Mouse (Mus musculus) liver, postnatal 0 days (tissue): Measurements from ENCODE around the gene Sez6. TPM values are rescaled to one million over a fixed set of nuclear protein-coding genes. Genes with fewer than 3 reads are reported as not detected.

Source experiments
- ATAC-seq: fragments of 200-750 bp; cut with Nextera tagmentation; 2 replicates; pipeline ENCODE4 v1.8.0; 2017; ENCODE audit warnings: mild to moderate bottlenecking, moderate library complexity
- DNase-seq: peaks from one replicate; pipeline ENCODE4 v3.0.0-alpha.2; 2016
- H3K27ac ChIP-seq: fragments of 300-500 bp; sonication (generic); 2 replicates; pipeline ENCODE4 v1.5.1; 2014; ENCODE audit warnings: antibody characterized with exemption, moderate library complexity, mild to moderate bottlenecking, low read depth
- H3K27me3 ChIP-seq: fragments of 300-500 bp; sonication (generic); 2 replicates; pipeline ENCODE4 v1.6.1; 2014; ENCODE audit warnings: low read length, control low read depth, mixed read lengths; ENCODE audit not compliant: insufficient read depth
- H3K36me3 ChIP-seq: fragments of 300-500 bp; sonication (generic); replicated peaks from 2 replicates; pipeline ENCODE4 v1.6.1; 2014; ENCODE audit warnings: mild to moderate bottlenecking, control low read depth, low read length, moderate library complexity, mixed read lengths; ENCODE audit not compliant: insufficient read depth
- H3K4me1 ChIP-seq: fragments of 300-500 bp; sonication (generic); 2 replicates; pipeline ENCODE4 v1.6.1; 2014; ENCODE audit warnings: antibody characterized with exemption, mild to moderate bottlenecking, control low read depth; ENCODE audit not compliant: insufficient read depth
- H3K4me2 ChIP-seq: fragments of 300-500 bp; sonication (generic); 2 replicates; pipeline ENCODE4 v1.6.1; 2014; ENCODE audit warnings: low read depth, mild to moderate bottlenecking, low read length, moderate library complexity, mixed read lengths
- H3K4me3 ChIP-seq: fragments of 300-500 bp; sonication (generic); 2 replicates; pipeline ENCODE4 v1.5.1; 2014; ENCODE audit warnings: low read depth, low read length
- H3K9ac ChIP-seq: fragments of 300-500 bp; sonication (generic); replicated peaks from 2 replicates; pipeline ENCODE4 v1.6.1; 2014; ENCODE audit warnings: mild to moderate bottlenecking, moderate library complexity
- H3K9me3 ChIP-seq: fragments of 300-500 bp; sonication (generic); 2 replicates; pipeline ENCODE4 v1.6.1; 2016; ENCODE audit warnings: mild to moderate bottlenecking, control low read depth, low read length, mixed read lengths
- CTCF ChIP-seq: sonication (generic); IDR thresholded peaks from 2 replicates; pipeline ENCODE4 v1.5.1; 2016; ENCODE audit warnings: antibody characterized with exemption, low read depth
- EP300 ChIP-seq: IDR thresholded peaks from 2 replicates; pipeline ENCODE4 v1.6.1; 2016; ENCODE audit warnings: antibody characterized with exemption, low read depth, mild to moderate bottlenecking
- WGBS: fragments of 180-500 bp; shearing (Covaris S2); extraction: QIAGEN DNeasy Blood & Tissue Kit; methylation state at CpG from one replicate; pipeline ENCODE4 v1.1.7; 2014; ENCODE audit not compliant: insufficient replicate concordance; 5-methylcytosine and 5-hydroxymethylcytosine counted together
- polyA plus RNA-seq: library from polyadenylated mRNA; unstranded; fragments of >200 nt; fragmentation: Nextera tagmentation; extraction: Ambion mirVana; gene quantifications from 2 replicates; pipeline ENCODE4 v1.2.1, GENCODE M21; 2015

The Sez6 gene
- polyA plus RNA-seq, 1 experiment from 2014 or later = not detected

DNA sequence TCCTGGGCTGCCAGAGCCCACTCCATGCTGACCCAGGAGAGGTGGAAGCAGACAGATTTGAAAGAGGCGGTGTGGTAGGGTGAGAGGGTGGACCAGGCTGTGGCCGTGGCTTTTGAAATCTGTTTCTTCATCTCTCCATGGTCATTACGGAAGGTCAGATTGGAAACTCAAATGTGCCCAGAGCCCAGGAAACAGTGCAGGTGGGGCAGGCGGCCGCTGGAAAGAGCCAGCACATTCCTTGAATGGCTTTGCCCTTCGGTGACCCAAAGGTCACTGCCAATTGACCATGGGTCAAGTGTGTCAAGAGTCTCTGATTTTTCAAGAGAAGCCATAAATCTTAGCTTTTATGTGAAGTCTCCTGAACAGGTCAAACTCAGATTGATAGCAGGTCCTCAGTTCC, 17.1 kb upstream of the Sez6 start:
- TF ChIP-seq CTCF = no peak
- no peak for TF ChIP-seq EP300
- no peak for ATAC-seq
- no peaks in the 10 kb centered on the region for H3K9me3 ChIP-seq
- H3K4me2 ChIP-seq = no peak overlapping the region
- no peak for DNase-seq
- H3K36me3 ChIP-seq = no peaks in the 10 kb centered on the region
- H3K27ac ChIP-seq = no peak overlapping the region
- WGBS = 68% methylated on average over 6 of the region's 6 CpGs
- no peak overlapping the region for H3K9ac ChIP-seq
- H3K4me3 ChIP-seq = no peak overlapping the region
- no peaks in the 10 kb centered on the region for H3K4me1 ChIP-seq
- peaks cover 37% of the 10 kb centered on the region for H3K27me3 ChIP-seq

DNA sequence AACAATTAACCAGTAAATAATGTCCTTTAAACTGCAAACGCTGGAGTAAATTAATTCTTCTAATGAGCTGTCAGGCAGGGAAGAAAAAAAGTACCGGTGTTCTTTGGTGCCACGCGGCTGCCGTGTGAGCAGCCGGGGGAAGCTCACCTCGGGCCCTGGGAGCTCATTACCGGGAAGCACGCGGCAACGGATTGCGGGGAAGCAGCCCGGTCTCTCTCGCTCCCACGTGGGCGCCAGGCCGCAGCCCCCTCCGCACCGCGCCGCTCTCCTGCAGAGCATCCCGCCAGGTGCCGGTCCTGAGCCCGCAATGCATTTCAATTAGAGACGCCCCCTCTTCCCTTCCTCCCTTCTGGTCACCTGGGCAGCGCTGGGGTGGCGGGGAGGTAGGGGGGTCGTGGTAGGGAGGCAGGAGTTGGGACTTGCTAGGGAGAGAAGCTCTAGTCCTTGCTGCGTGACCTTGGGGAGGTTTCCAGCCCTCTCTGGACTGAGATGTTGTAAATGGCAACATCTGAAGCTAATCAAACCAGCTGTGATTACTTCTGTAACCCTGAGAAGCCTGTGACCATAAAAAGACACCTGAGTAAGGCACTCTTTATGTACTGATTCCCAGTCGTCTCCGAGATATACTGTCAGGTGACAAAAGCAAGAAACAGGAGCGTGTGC, 15.9 kb upstream of the Sez6 start:
- Histone ChIP-seq H3K27me3 (peaks cover 37% of the 10 kb centered on the region), H3K4me3 (no peak overlapping the region), H3K36me3 (no peaks in the 10 kb centered on the region), H3K9ac (no peak overlapping the region), H3K4me1 (no peaks in the 10 kb centered on the region), H3K27ac (no peak overlapping the region), H3K9me3 (no peaks in the 10 kb centered on the region), H3K4me2 (no peak overlapping the region)
- ATAC-seq = no peak
- no peak for DNase-seq
- TF ChIP-seq EP300 = no peak
- 8% methylated on average over 31 of the region's 32 CpGs for WGBS

DNA sequence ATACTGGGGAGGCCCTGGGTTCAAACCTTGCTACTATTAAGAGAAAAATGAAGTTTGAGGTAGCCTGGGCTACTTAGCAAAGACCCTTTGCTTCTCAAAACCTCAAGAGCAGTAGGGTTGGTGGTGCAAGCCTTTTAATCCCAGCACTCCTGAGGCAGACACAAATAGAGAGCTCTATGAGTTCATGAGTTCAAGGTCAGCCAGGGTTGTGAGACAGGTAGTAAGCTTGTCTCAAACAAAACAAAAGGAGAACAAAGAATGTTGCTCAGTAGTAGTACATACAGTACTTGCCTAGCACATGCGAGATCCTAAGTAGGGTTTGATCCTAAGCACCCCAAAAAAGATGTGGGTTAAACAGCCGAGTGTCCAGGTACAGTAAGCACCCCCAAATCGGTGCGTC, 13.9 kb upstream of the Sez6 start:
- TF ChIP-seq EP300 (no peak), CTCF (no peak)
- no peak for DNase-seq
- Histone ChIP-seq H3K36me3 (no peaks in the 10 kb centered on the region), H3K27ac (no peak overlapping the region), H3K4me1 (no peaks in the 10 kb centered on the region), H3K9ac (no peak overlapping the region), H3K27me3 (peaks cover 34% of the 10 kb centered on the region), H3K9me3 (no peaks in the 10 kb centered on the region), H3K4me2 (no peak overlapping the region), H3K4me3 (no peak overlapping the region)
- ATAC-seq = no peak
- 68% methylated on average over 4 of the region's 4 CpGs for WGBS

DNA sequence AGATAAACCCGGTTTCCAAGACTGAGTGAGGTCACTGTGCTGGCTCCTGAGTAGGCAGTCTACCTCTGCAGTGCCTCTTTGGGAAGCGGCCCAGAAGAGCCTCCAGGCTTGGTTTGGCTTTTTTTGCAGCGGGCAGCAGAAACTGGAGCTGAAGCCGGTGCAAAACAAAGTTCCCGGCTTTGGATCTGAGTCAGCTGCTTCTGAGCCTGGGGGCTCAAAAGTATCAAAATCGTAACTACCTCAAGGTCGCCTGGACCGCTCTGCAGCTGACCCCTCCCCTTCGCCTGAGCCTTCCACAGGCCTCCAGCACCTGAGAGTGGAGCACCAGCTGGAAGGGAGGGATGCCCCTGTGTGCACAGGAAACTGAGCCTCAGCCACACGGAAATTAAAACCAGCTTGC, 13.4 kb upstream of the Sez6 start:
- DNase-seq = no peak
- 50% methylated on average over 10 of the region's 10 CpGs for WGBS
- peaks cover 33% of the 10 kb centered on the region for H3K27me3 ChIP-seq

DNA sequence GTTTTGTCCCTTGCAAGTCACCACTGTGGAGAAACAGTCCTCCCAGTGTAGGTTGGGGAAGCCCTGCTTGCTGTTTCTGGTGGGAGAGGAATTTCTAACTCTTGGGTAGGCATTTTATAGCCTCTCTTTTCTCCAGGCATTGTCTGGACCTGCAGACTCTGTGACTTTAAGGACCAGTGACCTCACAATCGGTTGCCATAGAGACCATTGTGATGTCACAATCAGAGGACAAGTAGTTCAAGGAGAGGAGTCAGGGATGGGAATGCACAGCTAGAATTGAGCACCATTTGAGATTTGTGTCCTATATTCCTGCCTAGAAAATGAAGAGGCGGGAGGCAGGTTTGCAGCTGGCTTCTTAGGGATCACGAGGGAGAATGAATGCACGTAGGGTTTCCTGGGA, 7.3 kb upstream of the Sez6 start:
- WGBS = 68% methylated on average over 4 of the region's 4 CpGs
- Histone ChIP-seq H3K27me3 (no peaks in the 10 kb centered on the region), H3K4me2 (no peak overlapping the region), H3K4me1 (no peaks in the 10 kb centered on the region), H3K9ac (no peak overlapping the region), H3K36me3 (no peaks in the 10 kb centered on the region), H3K9me3 (no peaks in the 10 kb centered on the region), H3K27ac (no peak overlapping the region), H3K4me3 (no peak overlapping the region)
- TF ChIP-seq EP300 (no peak), CTCF (no peak)
- DNase-seq = no peak
- no peak for ATAC-seq

More for the DNA sequence above, 13.4 kb upstream of the Sez6 start:
- H3K4me2 ChIP-seq = no peak overlapping the region
- no peaks in the 10 kb centered on the region for H3K9me3 ChIP-seq
- H3K4me3 ChIP-seq = no peak overlapping the region
- no peaks in the 10 kb centered on the region for H3K4me1 ChIP-seq
- ATAC-seq = no peak
- H3K27ac ChIP-seq = no peak overlapping the region
- H3K9ac ChIP-seq = no peak overlapping the region
- TF ChIP-seq CTCF = no peak
- no peak for TF ChIP-seq EP300
- no peaks in the 10 kb centered on the region for H3K36me3 ChIP-seq

DNA sequence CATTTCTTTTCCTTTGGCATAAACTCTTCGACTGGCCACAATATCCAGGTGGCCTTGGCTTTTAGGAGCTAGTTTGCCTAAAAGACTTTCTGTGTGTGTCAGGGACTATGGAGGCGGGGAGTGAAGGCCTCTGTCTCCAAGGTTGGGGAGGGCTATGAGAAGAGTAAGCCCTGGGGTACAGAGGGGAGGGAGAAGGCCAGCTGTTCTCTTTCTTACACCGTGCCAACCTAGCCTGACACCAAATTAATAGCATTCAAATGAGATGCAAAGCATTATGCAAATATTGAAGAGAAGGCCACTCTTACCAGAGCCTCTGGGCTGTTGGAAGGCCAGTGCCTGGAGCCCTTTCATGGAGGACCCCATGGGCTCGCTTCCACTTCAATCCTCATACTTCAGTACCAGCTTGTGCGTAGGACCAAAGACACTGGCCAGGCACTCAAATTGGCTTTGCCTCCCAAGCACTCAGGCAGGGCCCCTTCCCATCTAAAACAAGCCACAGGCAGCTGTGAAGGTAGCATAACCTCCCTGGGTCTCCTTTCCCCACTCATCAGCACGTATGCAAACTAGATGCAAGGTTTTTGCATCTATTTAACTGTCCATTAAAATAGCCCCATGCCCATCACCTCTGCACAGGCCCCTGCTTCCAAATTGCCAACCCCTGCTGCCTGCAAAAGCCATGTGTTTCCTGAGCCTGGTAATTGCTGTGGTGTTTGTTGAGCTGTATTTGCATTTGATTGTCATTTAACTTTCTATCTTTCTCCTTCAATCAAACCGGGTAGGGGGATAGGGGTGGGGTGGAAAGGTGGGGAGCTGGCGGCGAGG, 4.6 kb upstream of the Sez6 start:
- Histone ChIP-seq H3K9ac (no peak overlapping the region), H3K4me3 (no peak overlapping the region), H3K27me3 (peaks cover 24% of the 10 kb centered on the region), H3K4me2 (no peak overlapping the region), H3K9me3 (no peaks in the 10 kb centered on the region), H3K4me1 (peaks cover 2% of the 10 kb centered on the region), H3K36me3 (no peaks in the 10 kb centered on the region), H3K27ac (no peak overlapping the region)
- DNase-seq = no peak
- TF ChIP-seq EP300 = no peak
- TF ChIP-seq CTCF = no peak
- WGBS = 42% methylated on average over 9 of the region's 9 CpGs
- no peak for ATAC-seq
